Mouse (Mus musculus): ENCODE data around the gene Fbxo36. TPM values are rescaled to one million over a fixed set of nuclear protein-coding genes. Genes with fewer than 3 reads are reported as not detected.

The Fbxo36 gene
- polyA plus RNA-seq, 1 experiment from 2014 or later, result 8.1 TPM

DNA sequence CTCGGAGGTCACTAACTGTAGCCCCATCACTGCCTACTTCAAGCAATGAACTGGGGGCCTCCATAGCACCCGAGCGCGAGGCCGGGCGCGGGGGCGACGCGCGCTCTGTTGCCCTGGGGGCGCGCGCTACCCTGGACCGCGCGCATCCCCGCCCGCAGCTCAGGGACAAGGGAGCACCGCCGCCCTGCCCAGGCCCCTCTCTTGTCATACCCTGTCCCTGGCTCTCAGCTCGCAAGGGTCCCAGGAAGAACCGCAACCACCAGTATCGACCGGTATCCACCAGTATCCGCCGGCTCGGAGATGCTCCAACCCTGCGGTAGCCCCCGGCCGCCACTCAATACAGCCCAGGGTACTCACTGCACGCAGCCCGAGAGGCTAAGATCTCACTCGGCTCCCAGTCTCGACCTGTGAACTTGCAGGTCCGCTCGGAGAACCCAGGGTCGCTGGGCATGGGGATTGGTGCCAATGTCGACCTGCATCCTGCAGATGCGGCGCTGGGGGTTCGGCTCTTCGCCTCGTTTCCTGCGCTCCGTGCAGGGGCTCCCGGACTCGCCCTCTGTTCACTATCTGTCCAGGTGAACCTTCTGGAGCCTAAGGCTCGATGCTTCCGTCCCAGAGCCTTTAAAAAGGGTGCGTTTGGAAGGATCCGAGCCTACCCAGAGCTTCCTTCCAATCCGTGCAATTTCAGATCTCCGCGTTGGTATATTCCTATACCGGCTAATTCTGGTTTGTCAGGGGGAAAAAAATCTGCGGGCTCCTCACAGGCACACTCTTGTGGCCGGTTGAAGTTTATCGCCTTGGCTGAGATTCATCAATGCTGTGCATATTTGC is 95.1 kb downstream of the Fbxo36 start, which contains the start of gene Slc16a14:
Gene Slc16a14, minus strand, starts transcription at position 632 of the 831 bp plus-strand sequence.
- 0 out of 2 replicates have a peak, but pooled peaks cover 5% of the 10 kb centered on the region for H3K27me3 ChIP-seq (ENCODE audit: control insufficient read depth, insufficient read depth, low read length)
- H3K4me1 ChIP-seq (ENCODE audit: control insufficient read depth, insufficient read depth, low read length), result no peaks in the 10 kb centered on the region
- peak within 1 kb of the TSS; percentile 15; the same call in 1 of the 2 replicates for H3K9ac ChIP-seq (replicated peaks; ENCODE audit: low read depth, low read length)
- WGBS, result under 1% methylated on average over 58 of the region's 59 CpGs
- peak within 1 kb of the TSS; percentile 50 for H3K4me3 ChIP-seq (ENCODE audit: low read depth, low read length)
- H3K9me3 ChIP-seq (ENCODE audit: control insufficient read depth, low read depth, low read length), result no peaks in the 10 kb centered on the region
- no peaks in the 10 kb centered on the region for H3K36me3 ChIP-seq (ENCODE audit: control insufficient read depth, insufficient read depth, low read length)
- H3K4me2 ChIP-seq (replicated peaks; ENCODE audit: low read depth, low read length), result peak within 1 kb of the TSS; percentile 73
- peak; percentile 66 for ATAC-seq (ENCODE audit: insufficient number of reproducible peaks, insufficient read depth, low FRiP score, low read depth)
- H3K27ac ChIP-seq (ENCODE audit: low read length), result no peak within 1 kb of the TSS

DNA sequence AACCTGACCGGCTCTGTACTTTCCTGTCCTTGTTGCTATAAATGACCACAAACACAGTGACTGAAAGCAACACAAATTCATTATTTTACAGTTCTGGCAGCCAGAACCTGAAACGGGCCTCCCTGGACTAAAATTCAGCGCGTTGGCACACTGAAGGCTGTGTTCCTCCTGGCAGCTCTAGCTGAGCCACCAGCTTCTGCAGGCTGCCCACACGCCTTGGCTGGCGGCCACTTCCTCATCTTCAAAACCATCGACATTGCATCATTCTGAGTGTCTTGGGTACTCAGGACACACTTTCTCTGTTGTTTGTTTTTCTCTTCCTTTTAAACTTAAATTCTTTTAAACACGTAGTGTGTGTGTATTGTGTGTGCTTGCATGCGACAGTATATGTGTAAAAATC is 96.0 kb downstream of the Fbxo36 start:
- 0 out of 2 replicates have a peak, but pooled peaks cover 5% of the 10 kb centered on the region for H3K27me3 ChIP-seq (ENCODE audit: control insufficient read depth, insufficient read depth, low read length)

DNA sequence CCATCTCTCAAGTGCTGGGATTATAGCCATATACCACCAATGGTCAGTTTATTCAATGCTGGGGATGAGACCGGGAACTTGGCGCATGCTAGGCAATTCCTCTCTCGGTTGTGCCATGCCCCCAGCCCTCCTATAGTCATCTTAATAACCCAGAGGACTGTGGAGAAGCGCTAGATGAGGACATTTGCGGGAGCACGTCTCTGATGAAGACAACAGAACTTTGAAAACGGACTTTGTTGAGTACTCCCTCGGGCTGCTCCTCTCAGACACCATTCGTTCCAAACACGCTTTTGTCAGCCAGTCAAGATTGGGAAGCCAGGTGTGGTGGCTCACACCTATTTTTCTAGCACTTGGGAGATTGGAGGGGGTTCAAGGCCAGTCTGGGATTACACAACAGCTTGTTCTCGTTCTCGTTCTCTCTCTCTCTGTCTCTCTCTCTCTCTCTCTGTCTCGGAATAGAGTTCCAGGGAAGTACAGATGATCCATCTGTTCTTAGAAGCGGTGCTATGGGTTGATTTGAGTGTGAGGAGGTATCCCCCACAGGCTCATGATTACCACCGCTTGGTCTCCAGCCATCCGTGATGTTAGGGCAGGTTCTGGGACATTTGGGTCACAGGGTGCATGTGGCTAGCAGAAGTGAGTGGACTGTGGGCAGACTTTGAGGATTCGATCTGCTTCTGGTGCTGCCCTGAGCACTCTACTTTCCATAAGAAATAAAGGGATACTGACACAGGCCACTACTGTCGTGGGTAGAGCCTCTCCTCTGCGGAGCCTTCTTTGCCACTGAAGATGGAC is 97.3 kb downstream of the Fbxo36 start:
- Histone ChIP-seq H3K9me3 (ENCODE audit: control insufficient read depth, low read depth, low read length) (no peaks in the 10 kb centered on the region), H3K27me3 (ENCODE audit: control insufficient read depth, insufficient read depth, low read length) (0 out of 2 replicates have a peak, but pooled peaks cover 5% of the 10 kb centered on the region), H3K4me3 (ENCODE audit: low read depth, low read length) (no peak overlapping the region), H3K4me1 (ENCODE audit: control insufficient read depth, insufficient read depth, low read length) (no peaks in the 10 kb centered on the region), H3K36me3 (ENCODE audit: control insufficient read depth, insufficient read depth, low read length) (no peaks in the 10 kb centered on the region), H3K27ac (ENCODE audit: low read length) (no peak overlapping the region), H3K9ac (replicated peaks; ENCODE audit: low read depth, low read length) (no peak overlapping the region), H3K4me2 (replicated peaks; ENCODE audit: low read depth, low read length) (no peak overlapping the region)
- WGBS, result 87% methylated on average over 19 of the region's 19 CpGs
- no peak for ATAC-seq (ENCODE audit: insufficient number of reproducible peaks, insufficient read depth, low FRiP score, low read depth)

More for the DNA sequence above, 96.0 kb downstream of the Fbxo36 start:
- no peaks in the 10 kb centered on the region for H3K4me1 ChIP-seq (ENCODE audit: control insufficient read depth, insufficient read depth, low read length)
- no peaks in the 10 kb centered on the region for H3K36me3 ChIP-seq (ENCODE audit: control insufficient read depth, insufficient read depth, low read length)
- no peak for ATAC-seq (ENCODE audit: insufficient number of reproducible peaks, insufficient read depth, low FRiP score, low read depth)
- no peak overlapping the region for H3K4me3 ChIP-seq (ENCODE audit: low read depth, low read length)
- no peaks in the 10 kb centered on the region for H3K9me3 ChIP-seq (ENCODE audit: control insufficient read depth, low read depth, low read length)
- H3K4me2 ChIP-seq (replicated peaks; ENCODE audit: low read depth, low read length), result no peak overlapping the region
- 69% methylated on average over 9 of the region's 9 CpGs for WGBS
- H3K9ac ChIP-seq (replicated peaks; ENCODE audit: low read depth, low read length), result no peak overlapping the region
- H3K27ac ChIP-seq (ENCODE audit: low read length), result no peak overlapping the region

DNA sequence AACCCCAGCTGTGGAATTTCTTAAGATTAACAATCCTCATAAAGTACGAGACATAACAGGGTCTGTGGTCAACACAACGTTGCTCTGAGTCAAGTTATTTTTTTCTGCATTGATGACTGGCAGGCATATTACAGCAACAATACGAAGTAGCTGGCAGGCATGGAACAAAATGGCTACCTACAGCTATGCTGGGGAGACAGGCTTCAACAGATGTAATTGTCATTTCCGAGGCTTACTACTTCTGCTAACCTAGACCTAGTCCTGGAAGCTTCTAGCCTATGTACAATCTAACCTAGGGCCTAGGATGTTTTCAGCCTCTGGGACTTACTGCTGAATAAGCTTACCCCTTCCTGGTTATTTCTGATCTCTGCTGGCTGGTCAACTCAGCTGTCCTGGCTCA is 99.8 kb downstream of the Fbxo36 start:
- Histone ChIP-seq H3K4me1 (ENCODE audit: control insufficient read depth, insufficient read depth, low read length) (no peaks in the 10 kb centered on the region), H3K4me3 (ENCODE audit: low read depth, low read length) (no peak overlapping the region), H3K9ac (replicated peaks; ENCODE audit: low read depth, low read length) (no peak overlapping the region), H3K27me3 (ENCODE audit: control insufficient read depth, insufficient read depth, low read length) (0 out of 2 replicates have a peak, but pooled peaks cover 2% of the 10 kb centered on the region), H3K4me2 (replicated peaks; ENCODE audit: low read depth, low read length) (no peak overlapping the region), H3K9me3 (ENCODE audit: control insufficient read depth, low read depth, low read length) (no peaks in the 10 kb centered on the region), H3K27ac (ENCODE audit: low read length) (no peak overlapping the region), H3K36me3 (ENCODE audit: control insufficient read depth, insufficient read depth, low read length) (no peaks in the 10 kb centered on the region)
- ATAC-seq (ENCODE audit: insufficient number of reproducible peaks, insufficient read depth, low FRiP score, low read depth), result no peak
- WGBS, result 73% methylated on average over 4 of the region's 4 CpGs

DNA sequence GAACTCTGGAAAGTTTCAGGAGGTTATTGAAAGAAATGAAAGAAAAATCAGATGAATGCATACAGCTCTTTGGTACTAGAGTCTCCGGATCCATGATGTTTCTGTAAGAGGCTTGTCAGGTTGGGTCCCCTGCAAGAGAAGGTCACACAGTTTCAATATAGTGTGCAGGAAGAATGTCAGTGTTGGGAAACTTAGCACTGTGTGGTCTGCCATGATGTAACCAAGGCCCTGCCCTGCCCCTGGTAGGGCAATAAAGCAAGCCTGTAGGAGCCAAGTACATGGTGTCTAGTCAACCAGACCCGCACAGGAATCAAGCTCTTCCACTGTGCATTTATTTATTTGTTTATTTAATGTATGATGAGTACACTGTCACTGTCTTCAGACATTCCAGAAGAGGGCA is 100.7 kb downstream of the Fbxo36 start:
- no peaks in the 10 kb centered on the region for H3K36me3 ChIP-seq (ENCODE audit: control insufficient read depth, insufficient read depth, low read length)
- no peaks in the 10 kb centered on the region for H3K4me1 ChIP-seq (ENCODE audit: control insufficient read depth, insufficient read depth, low read length)
- no peak overlapping the region for H3K27ac ChIP-seq (ENCODE audit: low read length)
- 92% methylated on average over 2 of the region's 2 CpGs for WGBS
- ATAC-seq (ENCODE audit: insufficient number of reproducible peaks, insufficient read depth, low FRiP score, low read depth), result no peak
- H3K9me3 ChIP-seq (ENCODE audit: control insufficient read depth, low read depth, low read length), result no peaks in the 10 kb centered on the region
- no peak overlapping the region for H3K4me2 ChIP-seq (replicated peaks; ENCODE audit: low read depth, low read length)
- H3K4me3 ChIP-seq (ENCODE audit: low read depth, low read length), result no peak overlapping the region
- H3K27me3 ChIP-seq (ENCODE audit: control insufficient read depth, insufficient read depth, low read length), result no peaks in the 10 kb centered on the region
- no peak overlapping the region for H3K9ac ChIP-seq (replicated peaks; ENCODE audit: low read depth, low read length)

DNA sequence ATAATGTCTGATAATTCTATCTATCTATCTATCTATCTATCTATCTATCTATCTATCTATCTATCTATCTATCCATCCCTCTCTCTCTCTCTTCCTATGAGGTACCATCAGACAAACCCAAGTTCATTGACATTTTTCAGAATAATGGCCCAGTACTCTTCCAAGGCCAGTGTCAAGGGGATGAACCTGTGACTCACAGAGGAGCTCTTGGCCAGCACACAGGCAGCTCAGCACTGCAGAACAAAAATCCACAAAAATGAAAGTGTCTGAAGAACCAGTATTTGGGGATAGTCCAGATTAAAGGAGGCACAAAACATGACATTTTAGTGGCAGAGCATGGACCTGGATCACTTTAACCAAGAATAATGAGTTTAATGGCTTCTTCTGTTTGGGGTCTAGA is 103.0 kb downstream of the Fbxo36 start:
- no peak overlapping the region for H3K4me3 ChIP-seq (ENCODE audit: low read depth, low read length)
- no peak for ATAC-seq (ENCODE audit: insufficient number of reproducible peaks, insufficient read depth, low FRiP score, low read depth)

DNA sequence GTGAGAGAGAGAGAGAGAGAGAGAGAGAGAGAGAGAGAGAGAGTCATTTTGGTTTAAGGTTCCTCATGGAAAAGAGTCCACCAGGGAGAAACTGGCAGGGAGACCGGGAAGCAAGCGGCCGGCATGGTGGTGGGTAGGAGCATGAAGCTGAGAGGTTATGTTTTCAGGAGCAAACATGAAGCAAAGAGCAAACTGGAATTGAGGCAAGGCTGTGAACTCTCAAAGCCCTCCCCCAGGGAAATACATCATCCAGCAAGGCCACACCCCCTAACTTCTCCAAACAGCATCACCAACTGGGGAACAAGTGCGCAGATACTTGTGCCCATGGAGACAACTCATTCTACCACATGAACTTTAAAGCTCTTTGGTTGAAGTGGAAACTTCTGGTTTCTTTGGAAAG is 103.9 kb downstream of the Fbxo36 start:
- Histone ChIP-seq H3K36me3 (ENCODE audit: control insufficient read depth, insufficient read depth, low read length) (no peaks in the 10 kb centered on the region), H3K9ac (replicated peaks; ENCODE audit: low read depth, low read length) (no peak overlapping the region), H3K27ac (ENCODE audit: low read length) (no peak overlapping the region), H3K4me3 (ENCODE audit: low read depth, low read length) (no peak overlapping the region), H3K9me3 (ENCODE audit: control insufficient read depth, low read depth, low read length) (no peaks in the 10 kb centered on the region), H3K4me1 (ENCODE audit: control insufficient read depth, insufficient read depth, low read length) (no peaks in the 10 kb centered on the region), H3K27me3 (ENCODE audit: control insufficient read depth, insufficient read depth, low read length) (no peaks in the 10 kb centered on the region), H3K4me2 (replicated peaks; ENCODE audit: low read depth, low read length) (no peak overlapping the region)
- WGBS, result 94% methylated on average over 4 of the region's 4 CpGs
- ATAC-seq (ENCODE audit: insufficient number of reproducible peaks, insufficient read depth, low FRiP score, low read depth), result no peak

More for the DNA sequence above, 103.0 kb downstream of the Fbxo36 start:
- Histone ChIP-seq H3K9me3 (ENCODE audit: control insufficient read depth, low read depth, low read length) (no peaks in the 10 kb centered on the region), H3K4me1 (ENCODE audit: control insufficient read depth, insufficient read depth, low read length) (no peaks in the 10 kb centered on the region), H3K27ac (ENCODE audit: low read length) (no peak overlapping the region), H3K9ac (replicated peaks; ENCODE audit: low read depth, low read length) (no peak overlapping the region), H3K36me3 (ENCODE audit: control insufficient read depth, insufficient read depth, low read length) (no peaks in the 10 kb centered on the region), H3K27me3 (ENCODE audit: control insufficient read depth, insufficient read depth, low read length) (no peaks in the 10 kb centered on the region), H3K4me2 (replicated peaks; ENCODE audit: low read depth, low read length) (no peak overlapping the region)

DNA sequence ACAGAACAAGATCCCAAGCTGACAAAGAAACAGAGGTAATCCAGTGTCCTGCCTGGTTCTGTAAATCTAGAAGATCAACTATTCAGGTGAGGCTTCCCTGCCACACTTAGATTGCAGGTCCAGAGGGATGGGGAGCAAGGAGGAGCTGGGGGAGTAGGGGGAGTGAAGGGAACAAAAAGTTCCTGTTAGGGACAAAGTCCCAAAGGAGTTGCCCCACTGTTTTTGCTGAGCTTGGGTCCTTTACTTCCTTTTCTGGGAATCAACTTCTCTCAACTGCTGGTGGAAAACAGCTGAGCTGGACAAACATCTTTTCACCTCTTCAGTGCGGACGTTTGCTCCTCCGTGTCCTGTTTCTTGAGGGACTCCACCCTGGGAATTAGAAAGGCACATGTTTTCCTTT is 106.3 kb downstream of the Fbxo36 start:
- no peak overlapping the region for H3K4me2 ChIP-seq (replicated peaks; ENCODE audit: low read depth, low read length)
- 72% methylated on average over 3 of the region's 3 CpGs for WGBS
- H3K4me3 ChIP-seq (ENCODE audit: low read depth, low read length), result no peak overlapping the region
- H3K36me3 ChIP-seq (ENCODE audit: control insufficient read depth, insufficient read depth, low read length), result no peaks in the 10 kb centered on the region
- no peaks in the 10 kb centered on the region for H3K9me3 ChIP-seq (ENCODE audit: control insufficient read depth, low read depth, low read length)
- H3K27me3 ChIP-seq (ENCODE audit: control insufficient read depth, insufficient read depth, low read length), result no peaks in the 10 kb centered on the region
- no peak for ATAC-seq (ENCODE audit: insufficient number of reproducible peaks, insufficient read depth, low FRiP score, low read depth)
- no peaks in the 10 kb centered on the region for H3K4me1 ChIP-seq (ENCODE audit: control insufficient read depth, insufficient read depth, low read length)
- no peak overlapping the region for H3K27ac ChIP-seq (ENCODE audit: low read length)
- no peak overlapping the region for H3K9ac ChIP-seq (replicated peaks; ENCODE audit: low read depth, low read length)

Measured in stomach, embryonic 14.5 days (tissue).